Comparison of ENCODE assay signal across 16 mouse cellular contexts in the genomic region with DNA sequence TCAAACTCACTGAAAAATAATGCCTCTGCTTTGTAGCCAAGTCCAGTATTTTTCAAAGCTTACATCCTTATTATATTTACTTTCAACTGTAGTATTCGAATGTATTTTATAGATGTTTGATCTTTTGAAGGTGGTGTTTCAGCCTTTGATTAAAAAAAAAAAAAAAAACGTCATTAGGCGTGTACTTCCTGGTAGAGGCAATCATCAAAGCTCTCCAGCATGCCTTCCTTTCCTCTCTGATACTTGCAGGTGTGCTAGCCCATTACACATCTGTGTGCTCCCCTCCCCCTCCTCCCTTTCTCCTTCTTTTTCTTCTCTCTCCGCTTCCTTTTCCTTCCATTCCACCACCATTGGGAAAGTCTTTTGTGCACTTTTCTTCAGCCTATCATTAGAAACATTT.
DNase-seq lines count a peak whose midpoint lies in the region; ATAC-seq lines count a peak whose summit lies in the region.
"Had no signal": no experiment of that assay in that cellular context is flagged by ENCODE, and none has a peak within 500 bp of the region (broad histone marks: within the 10 kb centered on the region; RNA-seq: fewer than 3 reads in every experiment).

No protein-coding gene starts in this region.

- H3K27ac ChIP-seq in kidney, embryonic 16.5 days (ENCODE audit: low read length): 0 out of 2 replicates have a peak overlapping the region, but pooled peaks have one; percentile 6
- H3K27ac ChIP-seq in intestine, embryonic 16.5 days (ENCODE audit: low read length): peak overlapping the region; percentile 61
- H3K27ac ChIP-seq: embryonic facial prominence, embryonic 10.5 days; forebrain, embryonic 13.5 days; liver, embryonic 14.5 days; midbrain, embryonic 10.5 days had no signal

- H3K4me2 ChIP-seq in kidney, embryonic 16.5 days (replicated peaks; ENCODE audit: low read depth, low read length): no peak overlapping the region
- H3K4me2 ChIP-seq in intestine, embryonic 16.5 days (ENCODE audit: low read depth, low read length): no peak overlapping the region
- H3K4me2 ChIP-seq: forebrain, embryonic 13.5 days had no signal

- H3K36me3 ChIP-seq in kidney, embryonic 16.5 days (ENCODE audit: insufficient read depth, low read length): no peaks in the 10 kb centered on the region
- peaks cover 9% of the 10 kb centered on the region for H3K36me3 ChIP-seq in intestine, embryonic 16.5 days (ENCODE audit: control insufficient read depth, insufficient read depth, low read length)

- no peak for ATAC-seq in kidney, embryonic 16.5 days (ENCODE audit: low FRiP score, low TSS enrichment)
- ATAC-seq in CD4-positive, CD25-positive, alpha-beta regulatory T cell, adult 4 months: peak; percentile 94
- ATAC-seq in intestine, embryonic 16.5 days: peak; percentile 27
- ATAC-seq: forebrain, embryonic 13.5 days had no signal

- peaks cover 13% of the 10 kb centered on the region; the same call in 1 of the 2 replicates for H3K4me1 ChIP-seq in kidney, embryonic 16.5 days (ENCODE audit: insufficient read depth, low read length)
- H3K4me1 ChIP-seq in intestine, embryonic 16.5 days (ENCODE audit: control insufficient read depth, insufficient read depth, low read length): peaks cover 25% of the 10 kb centered on the region
- H3K4me1 ChIP-seq: forebrain, embryonic 13.5 days had no signal

- H3K4me3 ChIP-seq in kidney, embryonic 16.5 days (ENCODE audit: low read length): no peak overlapping the region
- H3K4me3 ChIP-seq in intestine, embryonic 16.5 days (ENCODE audit: low read length): no peak overlapping the region
- H3K4me3 ChIP-seq: embryonic facial prominence, embryonic 10.5 days; forebrain, embryonic 13.5 days; midbrain, embryonic 10.5 days had no signal

- no peak overlapping the region for H3K9ac ChIP-seq in kidney, embryonic 16.5 days (replicated peaks; ENCODE audit: low read length)
- H3K9ac ChIP-seq in intestine, embryonic 16.5 days (ENCODE audit: low read depth, low read length): no peak overlapping the region
- H3K9ac ChIP-seq: forebrain, embryonic 13.5 days; liver, embryonic 14.5 days had no signal

- DNase-seq in kidney, postnatal 4 days: no peak
- DNase-seq in thymus, postnatal 0 days (ENCODE audit: low spot score): peak; percentile 64
- no peak for DNase-seq in c-Kit-positive CD71-positive TER-119-positive erythroid progenitor cells, embryonic 14.5 days (ENCODE audit: low spot score)
- DNase-seq in cerebellum, postnatal 25 days: no peak
- DNase-seq: cerebellum, adult 11 months; cerebellum, postnatal 14 days; gastrocnemius, postnatal 36 days; layer of hippocampus, postnatal 36 days; right cerebral cortex, postnatal 25 days had no signal

- WGBS in kidney, embryonic 16.5 days: 70% methylated on average over 4 of the region's 4 CpGs
- WGBS in intestine, embryonic 16.5 days: 47% methylated on average over 4 of the region's 4 CpGs

- no peaks in the 10 kb centered on the region for H3K9me3 ChIP-seq in kidney, embryonic 16.5 days (ENCODE audit: low read length)
- 0 out of 2 replicates have a peak, but pooled peaks cover 6% of the 10 kb centered on the region for H3K9me3 ChIP-seq in intestine, embryonic 16.5 days (ENCODE audit: control insufficient read depth, low read length)
- H3K9me3 ChIP-seq: embryonic facial prominence, embryonic 10.5 days; forebrain, embryonic 13.5 days; midbrain, embryonic 10.5 days had no signal

- H3K27me3 ChIP-seq in kidney, embryonic 16.5 days (ENCODE audit: insufficient read depth, low read length): no peaks in the 10 kb centered on the region
- H3K27me3 ChIP-seq in intestine, embryonic 16.5 days (replicated peaks; ENCODE audit: control insufficient read depth, insufficient read depth, low read length): no peaks in the 10 kb centered on the region
- H3K27me3 ChIP-seq: forebrain, embryonic 13.5 days had no signal
